Mouse (Mus musculus) liver, embryonic 13.5 days (tissue): ENCODE results near the gene Ino80d. TPM values are rescaled to one million over a fixed set of nuclear protein-coding genes. Genes with fewer than 3 reads are reported as not detected.

ENCODE experiments used
- ATAC-seq: fragments of 200-750 bp; cut with Nextera tagmentation; 2 replicates; pipeline ENCODE4 v1.8.0; 2017; ENCODE audit warnings: low read depth, mild to moderate bottlenecking, moderate number of reproducible peaks, moderate library complexity
- DNase-seq: peaks from one replicate; pipeline ENCODE4 v3.0.0; 2022
- H3K27ac ChIP-seq: fragments of 300-500 bp; sonication (generic); 2 replicates; pipeline ENCODE4 v1.5.1; 2015; ENCODE audit warnings: moderate library complexity, mild to moderate bottlenecking, inconsistent platforms
- H3K27me3 ChIP-seq: fragments of 300-500 bp; sonication (generic); 2 replicates; pipeline ENCODE4 v1.6.1; 2015; ENCODE audit warnings: mild to moderate bottlenecking, inconsistent platforms
- H3K36me3 ChIP-seq: fragments of 300-500 bp; sonication (generic); 2 replicates; pipeline ENCODE4 v1.6.1; 2015; ENCODE audit warnings: mild to moderate bottlenecking, inconsistent platforms
- H3K4me1 ChIP-seq: fragments of 300-500 bp; sonication (generic); replicated peaks from 2 replicates; pipeline ENCODE4 v1.6.1; 2015; ENCODE audit warnings: inconsistent platforms
- H3K4me2 ChIP-seq: fragments of 300-500 bp; sonication (generic); 2 replicates; pipeline ENCODE4 v1.6.1; 2015; ENCODE audit warnings: inconsistent platforms, mild to moderate bottlenecking, moderate library complexity
- H3K4me3 ChIP-seq: fragments of 300-500 bp; sonication (generic); replicated peaks from 2 replicates; pipeline ENCODE4 v1.5.1; 2015; ENCODE audit warnings: mild to moderate bottlenecking, inconsistent platforms
- H3K9ac ChIP-seq: fragments of 300-500 bp; sonication (generic); 2 replicates; pipeline ENCODE4 v1.6.1; 2015; ENCODE audit warnings: mild to moderate bottlenecking, inconsistent platforms
- H3K9me3 ChIP-seq: fragments of 300-500 bp; sonication (generic); replicated peaks from 2 replicates; pipeline ENCODE4 v1.6.1; 2016; ENCODE audit warnings: inconsistent platforms
- WGBS: fragments of 180-500 bp; shearing (Covaris S2); methylation state at CpG from one replicate; pipeline ENCODE4 v1.1.7; 2015; ENCODE audit not compliant: insufficient replicate concordance; 5-methylcytosine and 5-hydroxymethylcytosine counted together
- polyA plus RNA-seq: library from polyadenylated mRNA; unstranded; fragments of >200 nt; fragmentation: Nextera tagmentation; extraction: Ambion mirVana; gene quantifications from 2 replicates; pipeline ENCODE4 v1.2.1, GENCODE M21; 2015

Ino80d gene
- polyA plus RNA-seq, 1 experiment from 2014 or later = 3.8 TPM

DNA sequence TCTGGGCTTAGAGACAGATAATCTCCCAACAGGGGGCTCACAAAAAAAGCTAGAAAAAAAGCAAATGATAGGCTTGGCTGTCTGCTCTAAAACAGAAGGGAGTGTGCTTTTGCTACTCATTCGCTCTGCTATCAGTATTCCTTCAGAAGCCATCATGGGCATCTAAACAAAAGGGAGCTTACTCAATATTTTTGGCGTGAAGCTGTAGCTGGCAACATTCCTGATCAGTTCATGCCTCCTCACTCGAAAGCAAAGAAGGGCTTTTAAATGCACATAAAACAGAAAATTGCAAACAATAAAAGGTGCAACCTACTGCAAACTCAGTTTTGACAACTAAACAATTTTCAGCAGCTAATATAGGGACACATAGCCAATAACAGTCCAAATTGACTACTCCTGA is 59.1 kb downstream of the Ino80d start:
- no peak overlapping the region for H3K9ac ChIP-seq
- peaks cover 61% of the 10 kb centered on the region for H3K36me3 ChIP-seq
- no peak for DNase-seq
- H3K4me1 ChIP-seq = peaks cover 13% of the 10 kb centered on the region
- no peak overlapping the region for H3K4me2 ChIP-seq
- no peaks in the 10 kb centered on the region for H3K9me3 ChIP-seq
- WGBS = 65% methylated on average over 3 of the region's 3 CpGs
- H3K27me3 ChIP-seq = no peaks in the 10 kb centered on the region
- H3K4me3 ChIP-seq = no peak overlapping the region
- H3K27ac ChIP-seq = no peak overlapping the region
- no peak for ATAC-seq

DNA sequence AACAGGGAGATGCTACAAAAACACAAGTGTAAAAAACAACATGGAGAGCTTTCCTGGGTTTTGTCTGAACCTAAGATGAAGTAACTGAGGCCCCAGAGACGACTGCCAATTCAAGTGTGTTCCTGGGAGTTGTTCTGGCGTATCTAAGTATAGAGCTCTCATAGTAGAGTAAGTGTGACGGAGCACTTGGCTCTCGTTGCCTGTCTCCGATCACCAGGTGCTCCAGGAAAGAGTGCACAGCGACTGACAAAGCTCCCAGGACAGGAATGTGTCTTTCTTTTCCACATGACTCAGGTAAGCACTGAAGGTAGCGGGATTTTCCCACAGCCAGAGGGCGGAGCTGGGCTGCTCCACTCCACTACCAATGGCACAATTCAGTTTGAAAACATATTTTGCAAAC is 63.6 kb downstream of the Ino80d start:
- Histone ChIP-seq H3K27me3 (no peaks in the 10 kb centered on the region), H3K9ac (no peak overlapping the region), H3K9me3 (no peaks in the 10 kb centered on the region), H3K27ac (no peak overlapping the region), H3K4me3 (no peak overlapping the region), H3K36me3 (peaks cover 32% of the 10 kb centered on the region), H3K4me1 (no peaks in the 10 kb centered on the region), H3K4me2 (no peak overlapping the region)
- DNase-seq (no peak), ATAC-seq (no peak)
- whole genome bisulfite sequencing = 87% methylated on average over 8 of the region's 8 CpGs

GRCm38 (mm10) chr1:63049977-63050376 is 64.5 kb downstream of the Ino80d start:
- no peaks in the 10 kb centered on the region for H3K9me3 ChIP-seq
- ATAC-seq (no peak), DNase-seq (no peak)
- no peaks in the 10 kb centered on the region for H3K4me1 ChIP-seq
- H3K9ac ChIP-seq = no peak overlapping the region
- H3K4me2 ChIP-seq = no peak overlapping the region
- peaks cover 24% of the 10 kb centered on the region for H3K36me3 ChIP-seq
- 57% methylated on average over 3 of the region's 3 CpGs for WGBS
- no peak overlapping the region for H3K27ac ChIP-seq
- H3K4me3 ChIP-seq = no peak overlapping the region
- no peaks in the 10 kb centered on the region for H3K27me3 ChIP-seq

DNA sequence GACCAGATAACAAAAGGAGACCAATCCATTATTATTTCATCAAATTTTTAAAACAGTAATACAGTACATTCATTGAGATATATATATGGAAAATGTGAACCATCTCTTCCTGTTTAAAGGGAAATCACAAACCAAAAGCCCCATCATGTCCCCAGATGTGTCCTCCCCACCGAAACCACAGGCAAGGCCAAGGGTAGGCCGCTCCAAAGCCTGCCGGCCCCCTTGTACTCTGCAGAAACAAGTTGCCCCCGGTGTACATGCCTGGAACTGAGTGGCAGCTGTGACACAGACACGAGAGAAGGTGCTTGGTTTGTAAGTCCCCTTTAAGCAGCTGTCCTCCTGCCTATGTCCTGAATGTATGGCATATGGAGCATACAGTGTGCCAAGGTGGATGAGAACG is 66.5 kb downstream of the Ino80d start:
- H3K36me3 ChIP-seq = peaks cover 22% of the 10 kb centered on the region
- no peak for ATAC-seq
- no peaks in the 10 kb centered on the region for H3K27me3 ChIP-seq
- no peak for DNase-seq
- no peak overlapping the region for H3K27ac ChIP-seq
- WGBS = 76% methylated on average over 6 of the region's 6 CpGs
- no peaks in the 10 kb centered on the region for H3K4me1 ChIP-seq
- H3K4me3 ChIP-seq = no peak overlapping the region
- no peaks in the 10 kb centered on the region for H3K9me3 ChIP-seq
- H3K9ac ChIP-seq = no peak overlapping the region
- no peak overlapping the region for H3K4me2 ChIP-seq

DNA sequence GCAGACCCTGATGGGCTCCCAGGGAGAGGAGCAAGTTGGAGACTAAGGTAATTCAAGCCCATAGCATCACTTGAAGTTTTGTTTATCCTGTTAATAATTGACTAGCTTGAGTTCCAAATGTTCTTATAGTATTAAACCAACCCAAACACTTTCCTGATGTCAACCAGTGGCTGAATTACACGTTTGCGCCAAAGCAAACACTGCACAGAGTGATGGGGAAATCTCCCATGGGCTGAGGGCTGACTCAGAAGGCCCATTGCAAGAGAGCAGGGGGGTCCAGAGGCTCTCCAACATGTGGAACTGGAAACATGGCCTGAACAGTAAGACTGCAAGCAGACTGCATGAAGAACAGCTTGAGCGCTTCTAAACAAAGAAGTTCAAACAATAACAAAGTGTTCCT is 81.5 kb downstream of the Ino80d start:
- H3K4me2 ChIP-seq = no peak overlapping the region
- 67% methylated on average over 3 of the region's 3 CpGs for whole genome bisulfite sequencing
- no peaks in the 10 kb centered on the region for H3K36me3 ChIP-seq
- no peak overlapping the region for H3K27ac ChIP-seq
- DNase-seq = no peak
- no peak overlapping the region for H3K4me3 ChIP-seq
- no peaks in the 10 kb centered on the region for H3K27me3 ChIP-seq
- no peaks in the 10 kb centered on the region for H3K9me3 ChIP-seq
- no peak overlapping the region for H3K9ac ChIP-seq
- no peaks in the 10 kb centered on the region for H3K4me1 ChIP-seq
- ATAC-seq = no peak

DNA sequence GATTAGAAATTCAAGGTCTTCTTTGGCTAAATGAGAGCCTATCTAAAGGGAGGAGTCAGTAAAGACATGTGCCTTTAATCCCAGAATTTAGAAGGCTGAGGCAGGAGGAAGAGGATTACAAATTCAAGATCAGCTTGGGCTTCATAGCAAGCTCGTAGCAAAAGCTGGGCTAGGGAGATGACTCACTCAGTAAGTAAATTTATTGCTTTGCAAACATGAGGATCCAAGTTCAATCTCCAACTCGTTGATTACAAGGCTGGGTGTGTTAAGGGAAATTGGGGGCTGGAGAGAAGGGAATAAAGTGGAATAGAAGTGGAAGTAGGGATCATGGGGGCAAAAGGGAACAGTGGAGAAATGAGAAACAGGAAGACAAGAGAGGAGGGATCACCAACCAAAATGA is 94.6 kb downstream of the Ino80d start:
- 35% methylated on average over 2 of the region's 2 CpGs for WGBS
- no peak for ATAC-seq
- no peaks in the 10 kb centered on the region for H3K9me3 ChIP-seq
- no peak for DNase-seq
- no peaks in the 10 kb centered on the region for H3K27me3 ChIP-seq
- no peaks in the 10 kb centered on the region for H3K36me3 ChIP-seq
- H3K27ac ChIP-seq = no peak overlapping the region
- no peak overlapping the region for H3K9ac ChIP-seq
- H3K4me3 ChIP-seq = no peak overlapping the region
- H3K4me2 ChIP-seq = no peak overlapping the region
- no peaks in the 10 kb centered on the region for H3K4me1 ChIP-seq

GRCm38 (mm10) chr1:63005013-63005646 is 109.3 kb downstream of the Ino80d start:
- Histone ChIP-seq H3K36me3 (no peaks in the 10 kb centered on the region), H3K4me1 (no peaks in the 10 kb centered on the region), H3K27ac (no peak overlapping the region), H3K9me3 (no peaks in the 10 kb centered on the region), H3K27me3 (no peaks in the 10 kb centered on the region), H3K9ac (no peak overlapping the region), H3K4me3 (no peak overlapping the region), H3K4me2 (no peak overlapping the region)
- WGBS = 46% methylated on average over 12 of the region's 12 CpGs
- DNase-seq = no peak
- ATAC-seq = no peak

GRCm38 (mm10) chr1:63001874-63002273 is 112.6 kb downstream of the Ino80d start:
- DNase-seq (no peak), ATAC-seq (no peak)
- no peaks in the 10 kb centered on the region for H3K4me1 ChIP-seq
- no peaks in the 10 kb centered on the region for H3K9me3 ChIP-seq
- 38% methylated on average over 3 of the region's 3 CpGs for WGBS
- no peaks in the 10 kb centered on the region for H3K36me3 ChIP-seq
- no peaks in the 10 kb centered on the region for H3K27me3 ChIP-seq
- H3K9ac ChIP-seq = no peak overlapping the region
- H3K27ac ChIP-seq = no peak overlapping the region
- H3K4me3 ChIP-seq = no peak overlapping the region
- no peak overlapping the region for H3K4me2 ChIP-seq

DNA sequence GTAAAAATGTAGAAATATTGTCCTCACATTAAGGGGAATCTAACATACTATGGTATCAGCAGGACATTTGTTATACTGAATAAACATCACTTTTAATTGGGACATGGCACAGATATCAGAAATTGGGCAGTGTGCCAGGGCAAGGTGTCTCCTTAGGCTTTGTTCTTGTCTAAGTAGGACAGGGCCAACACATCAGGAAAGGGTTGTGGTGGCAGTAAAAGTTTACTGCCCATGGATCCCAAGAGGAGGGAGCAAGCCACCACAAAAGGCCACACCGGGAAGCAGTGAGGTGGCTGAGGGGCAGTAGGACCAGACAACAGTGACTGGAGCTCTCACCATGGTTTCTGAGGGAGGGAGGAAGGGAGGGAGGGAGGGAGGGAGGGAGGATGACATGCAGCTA is 121.1 kb downstream of the Ino80d start:
- H3K27me3 ChIP-seq = no peaks in the 10 kb centered on the region
- no peak overlapping the region for H3K4me3 ChIP-seq
- H3K36me3 ChIP-seq = no peaks in the 10 kb centered on the region
- no peak overlapping the region for H3K9ac ChIP-seq
- no peak overlapping the region for H3K27ac ChIP-seq
- H3K4me2 ChIP-seq = no peak overlapping the region
- no peak for ATAC-seq
- DNase-seq = no peak
- 47% methylated on average over 1 of the region's 1 CpGs for WGBS
- H3K4me1 ChIP-seq = peaks cover 4% of the 10 kb centered on the region; the same call in 1 of the 2 replicates
- H3K9me3 ChIP-seq = no peaks in the 10 kb centered on the region

DNA sequence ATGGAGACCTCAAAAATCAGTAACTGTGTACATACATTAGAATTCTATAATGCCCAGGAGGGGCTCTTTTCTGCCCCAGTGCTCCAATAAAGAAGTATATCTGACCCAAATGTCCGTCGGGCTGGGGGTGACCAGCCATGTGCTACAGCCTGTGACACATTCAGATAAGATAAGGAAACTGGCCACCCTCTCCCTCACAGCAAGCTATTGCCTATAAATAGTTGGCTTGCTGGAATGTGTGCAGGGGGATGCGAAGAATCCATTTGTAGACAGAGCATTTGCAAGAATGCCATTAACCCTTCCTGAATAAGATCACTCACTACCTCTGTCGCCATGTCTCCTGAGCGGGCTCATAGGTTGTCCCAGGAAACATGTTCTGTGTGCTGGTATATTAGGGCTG is 121.8 kb downstream of the Ino80d start:
- H3K4me3 ChIP-seq = no peak overlapping the region
- no peak overlapping the region for H3K9ac ChIP-seq
- no peaks in the 10 kb centered on the region for H3K9me3 ChIP-seq
- WGBS = 34% methylated on average over 5 of the region's 5 CpGs
- DNase-seq = no peak
- H3K4me1 ChIP-seq = peaks cover 4% of the 10 kb centered on the region; the same call in 1 of the 2 replicates
- H3K27me3 ChIP-seq = no peaks in the 10 kb centered on the region
- ATAC-seq = no peak
- H3K36me3 ChIP-seq = no peaks in the 10 kb centered on the region
- H3K4me2 ChIP-seq = no peak overlapping the region
- no peak overlapping the region for H3K27ac ChIP-seq

DNA sequence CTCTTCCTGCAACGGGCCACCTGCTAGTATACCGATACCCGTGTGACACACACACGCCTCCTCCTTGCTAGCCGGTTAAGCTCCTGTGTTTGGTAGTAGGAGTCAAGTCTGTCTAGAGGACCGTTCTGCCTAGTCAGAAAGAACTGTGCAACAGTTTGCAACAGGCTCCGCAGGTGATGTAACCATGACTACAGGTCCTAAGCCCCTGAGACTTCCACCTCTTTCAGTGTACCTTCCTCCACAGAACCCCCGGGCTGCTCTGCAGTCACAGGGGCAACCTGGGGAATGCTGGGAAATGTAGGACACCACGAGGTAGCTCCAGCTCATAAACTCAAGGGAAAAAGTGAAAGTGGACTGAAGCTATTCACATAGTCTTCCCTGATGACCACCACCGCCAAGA is 123.4 kb downstream of the Ino80d start:
- no peak overlapping the region for H3K4me2 ChIP-seq
- H3K4me3 ChIP-seq = no peak overlapping the region
- DNase-seq (no peak), ATAC-seq (no peak)
- no peak overlapping the region for H3K27ac ChIP-seq
- H3K9ac ChIP-seq = no peak overlapping the region
- H3K4me1 ChIP-seq = peaks cover 4% of the 10 kb centered on the region; the same call in 1 of the 2 replicates
- H3K27me3 ChIP-seq = no peaks in the 10 kb centered on the region
- H3K9me3 ChIP-seq = no peaks in the 10 kb centered on the region
- no peaks in the 10 kb centered on the region for H3K36me3 ChIP-seq
- WGBS = 76% methylated on average over 10 of the region's 10 CpGs

GRCm38 (mm10) chr1:62987561-62987960 is 126.9 kb downstream of the Ino80d start:
- Histone ChIP-seq H3K4me1 (peaks cover under 1% of the 10 kb centered on the region; the same call in 1 of the 2 replicates), H3K9me3 (no peaks in the 10 kb centered on the region), H3K27ac (no peak overlapping the region), H3K9ac (no peak overlapping the region), H3K4me2 (no peak overlapping the region), H3K4me3 (no peak overlapping the region), H3K27me3 (no peaks in the 10 kb centered on the region), H3K36me3 (no peaks in the 10 kb centered on the region)
- ATAC-seq (no peak), DNase-seq (no peak)
- WGBS = 62% methylated on average over 2 of the region's 2 CpGs
